Mouse (Mus musculus): ENCODE data around the gene Zfp385a. TPM values are rescaled to one million over a fixed set of nuclear protein-coding genes. Genes with fewer than 3 reads are reported as not detected.
A peak's percentile ranks its signal among the peaks of the same experiment; 100 is the strongest.

The Zfp385a gene
- polyA plus RNA-seq, 1 experiment from 2014 or later: 6.0 TPM

GRCm38 (mm10) chr15:103372461-103372860 lies 32.6 kb upstream of the Zfp385a start:
- H3K4me1 ChIP-seq (replicated peaks): no peaks in the 10 kb centered on the region

GRCm38 (mm10) chr15:103371741-103372140 lies 31.8 kb upstream of the Zfp385a start:
- Histone ChIP-seq H3K4me2 (no peak overlapping the region), H3K36me3 (replicated peaks) (no peaks in the 10 kb centered on the region), H3K9ac (no peak overlapping the region), H3K4me3 (replicated peaks) (no peak overlapping the region), H3K27ac (replicated peaks) (no peak overlapping the region), H3K9me3 (replicated peaks) (no peaks in the 10 kb centered on the region), H3K27me3 (peaks cover 15% of the 10 kb centered on the region), H3K4me1 (replicated peaks) (peaks cover 4% of the 10 kb centered on the region)
- 62% methylated on average over 1 of the region's 1 CpGs for WGBS (ENCODE audit: insufficient replicate concordance)
- ATAC-seq (ENCODE audit: insufficient read depth): no peak

More at GRCm38 (mm10) chr15:103372461-103372860, 32.6 kb upstream of the Zfp385a start:
- Histone ChIP-seq H3K27ac (replicated peaks) (no peak overlapping the region), H3K36me3 (replicated peaks) (no peaks in the 10 kb centered on the region), H3K9ac (no peak overlapping the region), H3K4me3 (replicated peaks) (no peak overlapping the region), H3K9me3 (replicated peaks) (no peaks in the 10 kb centered on the region), H3K4me2 (no peak overlapping the region), H3K27me3 (peaks cover 11% of the 10 kb centered on the region)
- ATAC-seq (ENCODE audit: insufficient read depth): no peak

- no peak for ATAC-seq (ENCODE audit: insufficient read depth)
- 31% methylated on average over 2 of the region's 2 CpGs for WGBS (ENCODE audit: insufficient replicate concordance)
- no peak overlapping the region for H3K4me2 ChIP-seq
- no peaks in the 10 kb centered on the region for H3K36me3 ChIP-seq (replicated peaks)
- H3K9ac ChIP-seq: no peak overlapping the region
- H3K9me3 ChIP-seq (replicated peaks): no peaks in the 10 kb centered on the region
- peaks cover 19% of the 10 kb centered on the region for H3K27me3 ChIP-seq
- no peak overlapping the region for H3K27ac ChIP-seq (replicated peaks)
- peaks cover 9% of the 10 kb centered on the region for H3K4me1 ChIP-seq (replicated peaks)
- H3K4me3 ChIP-seq (replicated peaks): no peak overlapping the region
These were observed 31.3 kb upstream of the Zfp385a start for GRCm38 (mm10) chr15:103371208-103371607.

- Histone ChIP-seq H3K36me3 (replicated peaks) (no peaks in the 10 kb centered on the region), H3K9ac (no peak overlapping the region), H3K27me3 (peaks cover 25% of the 10 kb centered on the region), H3K4me1 (replicated peaks) (peaks cover 16% of the 10 kb centered on the region), H3K4me2 (no peak overlapping the region), H3K9me3 (replicated peaks) (no peaks in the 10 kb centered on the region), H3K27ac (replicated peaks) (no peak overlapping the region), H3K4me3 (replicated peaks) (no peak overlapping the region)
- 9% methylated on average over 4 of the region's 4 CpGs for WGBS (ENCODE audit: insufficient replicate concordance)
- ATAC-seq (ENCODE audit: insufficient read depth): no peak
These were observed 30.6 kb upstream of the Zfp385a start for GRCm38 (mm10) chr15:103370462-103370861.

- Histone ChIP-seq H3K4me2 (no peak overlapping the region), H3K36me3 (replicated peaks) (no peaks in the 10 kb centered on the region), H3K27ac (replicated peaks) (no peak overlapping the region), H3K9ac (no peak overlapping the region), H3K27me3 (peaks cover 25% of the 10 kb centered on the region), H3K4me1 (replicated peaks) (peaks cover 29% of the 10 kb centered on the region), H3K9me3 (replicated peaks) (no peaks in the 10 kb centered on the region), H3K4me3 (replicated peaks) (no peak overlapping the region)
- ATAC-seq (ENCODE audit: insufficient read depth): no peak
- WGBS (ENCODE audit: insufficient replicate concordance): 52% methylated on average over 1 of the region's 1 CpGs
These were observed 29.2 kb upstream of the Zfp385a start for GRCm38 (mm10) chr15:103369123-103369522.

GRCm38 (mm10) chr15:103368179-103368940 lies 28.5 kb upstream of the Zfp385a start:
- H3K9ac ChIP-seq: no peak overlapping the region
- ATAC-seq (ENCODE audit: insufficient read depth): no peak
- peaks cover 34% of the 10 kb centered on the region for H3K4me1 ChIP-seq (replicated peaks)
- H3K4me2 ChIP-seq: no peak overlapping the region
- H3K27ac ChIP-seq (replicated peaks): no peak overlapping the region
- H3K27me3 ChIP-seq: peaks cover 25% of the 10 kb centered on the region
- H3K9me3 ChIP-seq (replicated peaks): no peaks in the 10 kb centered on the region
- no peaks in the 10 kb centered on the region for H3K36me3 ChIP-seq (replicated peaks)
- 67% methylated on average over 4 of the region's 4 CpGs for WGBS (ENCODE audit: insufficient replicate concordance)
- H3K4me3 ChIP-seq (replicated peaks): no peak overlapping the region

- Histone ChIP-seq H3K4me3 (replicated peaks) (peak within 1 kb of the TSS; percentile 71), H3K36me3 (replicated peaks) (no peaks in the 10 kb centered on the region), H3K4me2 (peak within 1 kb of the TSS; percentile 90), H3K9me3 (replicated peaks) (no peaks in the 10 kb centered on the region), H3K9ac (peak within 1 kb of the TSS; percentile 75), H3K27me3 (peaks cover 25% of the 10 kb centered on the region), H3K27ac (replicated peaks) (peak within 1 kb of the TSS; percentile 83), H3K4me1 (replicated peaks) (peaks cover 49% of the 10 kb centered on the region)
- 1% methylated on average over 51 of the region's 51 CpGs for WGBS (ENCODE audit: insufficient replicate concordance)
- peak; percentile 46 for ATAC-seq (ENCODE audit: insufficient read depth)
These were observed 26.7 kb upstream of the Zfp385a start, which contains the start of gene Itga5 for GRCm38 (mm10) chr15:103366376-103367149. Gene Itga5 (minus strand): TSS chr15:103366763.

GRCm38 (mm10) chr15:103365471-103366375 lies 25.8 kb upstream of the Zfp385a start:
- ATAC-seq (ENCODE audit: insufficient read depth): no peak
- peak overlapping the region; percentile 90 for H3K4me2 ChIP-seq
- H3K4me3 ChIP-seq (replicated peaks): peak overlapping the region; percentile 71
- WGBS (ENCODE audit: insufficient replicate concordance): under 1% methylated on average over 51 of the region's 51 CpGs
- H3K4me1 ChIP-seq (replicated peaks): peaks cover 55% of the 10 kb centered on the region
- peak overlapping the region; percentile 75 for H3K9ac ChIP-seq
- peaks cover 25% of the 10 kb centered on the region for H3K27me3 ChIP-seq
- no peaks in the 10 kb centered on the region for H3K9me3 ChIP-seq (replicated peaks)
- no peaks in the 10 kb centered on the region for H3K36me3 ChIP-seq (replicated peaks)
- peak overlapping the region; percentile 83 for H3K27ac ChIP-seq (replicated peaks)

GRCm38 (mm10) chr15:103364761-103365160 lies 24.9 kb upstream of the Zfp385a start:
- no peaks in the 10 kb centered on the region for H3K9me3 ChIP-seq (replicated peaks)
- H3K36me3 ChIP-seq (replicated peaks): no peaks in the 10 kb centered on the region
- peak overlapping the region; percentile 71 for H3K4me3 ChIP-seq (replicated peaks)
- H3K9ac ChIP-seq: peak overlapping the region; percentile 75; the same call in 1 of the 2 replicates
- H3K27me3 ChIP-seq: peaks cover 25% of the 10 kb centered on the region
- peak overlapping the region; percentile 83 for H3K27ac ChIP-seq (replicated peaks)
- peak overlapping the region; percentile 90 for H3K4me2 ChIP-seq
- H3K4me1 ChIP-seq (replicated peaks): peaks cover 61% of the 10 kb centered on the region
- ATAC-seq (ENCODE audit: insufficient read depth): no peak
- 3% methylated on average over 4 of the region's 4 CpGs for WGBS (ENCODE audit: insufficient replicate concordance)

- Histone ChIP-seq H3K27ac (replicated peaks) (peak overlapping the region; percentile 83; the same call in 1 of the 2 replicates), H3K9ac (no peak overlapping the region), H3K4me2 (peak overlapping the region; percentile 90; the same call in 1 of the 2 replicates), H3K4me1 (replicated peaks) (peaks cover 71% of the 10 kb centered on the region), H3K9me3 (replicated peaks) (no peaks in the 10 kb centered on the region), H3K27me3 (peaks cover 25% of the 10 kb centered on the region), H3K36me3 (replicated peaks) (no peaks in the 10 kb centered on the region), H3K4me3 (replicated peaks) (no peak overlapping the region)
- 47% methylated on average over 1 of the region's 1 CpGs for WGBS (ENCODE audit: insufficient replicate concordance)
- ATAC-seq (ENCODE audit: insufficient read depth): no peak
These were observed 23.9 kb upstream of the Zfp385a start for GRCm38 (mm10) chr15:103363809-103364208.

Measured in liver, embryonic 15.5 days (tissue).